Mouse (Mus musculus) small intestine, adult 2 months (tissue): ENCODE data around the gene Slc25a11.

Source experiments
- CTCF ChIP-seq: fragments of 200-500 bp; IDR thresholded peaks from 2 replicates; pipeline ENCODE4 v1.5.1; 2012; ENCODE audit warnings: low read depth, mild to moderate bottlenecking, control low read depth, inconsistent platforms, low read length, moderate library complexity, mixed read lengths; ENCODE audit not compliant: insufficient replicate concordance, insufficient read length; ENCODE audit errors: extremely low read depth
- POLR2A ChIP-seq: fragments of 200-500 bp; IDR thresholded peaks from 2 replicates; pipeline ENCODE4 v1.6.1; 2012; ENCODE audit warnings: low read depth, mild to moderate bottlenecking, control low read depth, inconsistent platforms, low read length, moderate library complexity

DNA sequence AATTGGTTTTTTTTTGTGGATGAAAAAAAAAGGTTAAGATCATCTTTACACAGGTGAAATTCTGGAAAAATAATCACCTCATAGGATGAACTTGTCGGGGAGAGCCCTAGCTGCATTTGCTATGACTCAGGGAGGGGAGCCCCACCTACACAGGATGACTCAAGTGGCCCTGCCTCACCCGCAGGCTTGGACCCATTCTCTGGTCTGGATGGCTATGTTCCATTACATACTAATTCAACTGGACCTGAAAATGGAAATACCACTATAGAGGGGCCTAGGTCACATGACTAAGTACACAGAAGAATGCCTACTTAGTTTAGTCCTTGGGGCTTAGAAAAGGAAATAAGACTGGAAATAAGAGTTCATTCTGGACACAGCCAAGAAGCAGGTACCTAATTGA, 4.1 kb upstream of the Slc25a11 start:
- TF ChIP-seq CTCF (no peak), POLR2A (peak; percentile 27; the same call in 1 of the 2 replicates)
